Mouse (Mus musculus): ENCODE measurements around the gene Slc7a7.

DNA sequence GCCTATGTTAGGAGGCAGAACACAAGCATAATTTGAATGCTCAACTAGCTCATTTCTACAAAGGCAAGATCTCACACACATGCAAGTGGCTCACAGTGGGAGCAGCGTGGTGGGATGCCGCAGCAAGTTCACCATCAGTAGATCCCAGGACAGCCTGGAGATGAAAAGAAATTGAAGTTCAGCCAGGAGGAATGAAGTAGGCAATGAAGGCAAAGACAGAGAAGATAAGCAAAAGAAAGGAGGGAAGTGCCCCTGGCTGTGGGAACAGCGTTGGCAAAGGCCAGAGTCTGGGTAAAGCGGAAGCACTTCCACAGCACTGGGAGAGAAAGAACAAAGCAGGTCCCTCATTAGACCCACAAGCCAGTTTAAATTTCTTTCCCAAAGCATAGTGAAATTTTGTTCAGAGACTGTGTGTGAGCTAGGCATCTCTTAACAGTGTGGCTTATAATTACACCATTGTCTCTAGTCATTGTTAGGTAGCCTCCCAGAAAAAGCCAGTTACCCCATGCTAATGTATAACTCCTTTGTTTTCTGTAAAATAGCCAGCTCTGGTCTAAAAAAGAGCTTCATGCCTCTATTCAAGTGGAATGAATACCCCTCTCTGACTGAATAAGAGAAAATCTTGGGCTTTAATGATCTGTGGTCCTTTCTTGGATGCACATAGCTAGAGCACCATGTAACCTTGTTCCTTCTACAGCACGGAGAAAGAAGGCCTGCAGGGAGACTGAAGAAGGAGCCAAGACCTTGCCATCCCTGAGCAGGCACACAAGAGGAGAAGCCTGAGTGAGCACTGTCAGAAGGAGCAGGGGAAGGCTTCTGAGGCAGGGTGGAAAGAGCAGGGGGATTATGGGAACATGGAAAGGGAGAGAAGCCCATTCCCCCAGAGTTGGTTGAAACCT, 85.2 kb downstream of the Slc7a7 start:
- TF ChIP-seq CTCF (IDR thresholded peaks at IDR 0.05; ENCODE audit: extremely low read depth, insufficient read length, insufficient replicate concordance, low read depth, low read length): no peak
- no peak for TF ChIP-seq POLR2A (IDR thresholded peaks at IDR 0.05; ENCODE audit: low read depth, low read length)

Measured in small intestine, adult 2 months (tissue).